Mouse (Mus musculus) intestine, embryonic 16.5 days (tissue): ENCODE measurements around the gene Dnajc27. TPM values are rescaled to one million over a fixed set of nuclear protein-coding genes. Genes with fewer than 3 reads are reported as not detected.

Source experiments
- ATAC-seq: fragments of 200-750 bp; cut with Nextera tagmentation; 2 replicates; pipeline ENCODE4 v1.8.0; 2017; ENCODE audit warnings: moderate TSS enrichment, moderate library complexity
- H3K27ac ChIP-seq: fragments of 300-500 bp; sonication (generic); 2 replicates; pipeline ENCODE4 v1.5.1; 2014; ENCODE audit warnings: mild to moderate bottlenecking, low read length
- H3K27me3 ChIP-seq: fragments of 300-500 bp; sonication (generic); replicated peaks from 2 replicates; pipeline ENCODE4 v1.6.1; 2014; ENCODE audit warnings: low read length, control low read depth, mixed read lengths; ENCODE audit not compliant: control insufficient read depth, insufficient read depth
- H3K36me3 ChIP-seq: fragments of 300-500 bp; sonication (generic); 2 replicates; pipeline ENCODE4 v1.6.1; 2014; ENCODE audit warnings: low read length, control low read depth; ENCODE audit not compliant: control insufficient read depth, insufficient read depth
- H3K4me1 ChIP-seq: fragments of 300-500 bp; sonication (generic); 2 replicates; pipeline ENCODE4 v1.6.1; 2014; ENCODE audit warnings: low read length, control low read depth, mixed read lengths; ENCODE audit not compliant: control insufficient read depth, insufficient read depth
- H3K4me2 ChIP-seq: fragments of 300-500 bp; sonication (generic); 2 replicates; pipeline ENCODE4 v1.6.1; 2014; ENCODE audit warnings: low read depth, low read length, control low read depth
- H3K4me3 ChIP-seq: fragments of 300-500 bp; sonication (generic); 2 replicates; pipeline ENCODE4 v1.5.1; 2014; ENCODE audit warnings: mild to moderate bottlenecking, low read length
- H3K9ac ChIP-seq: fragments of 300-500 bp; sonication (generic); 2 replicates; pipeline ENCODE4 v1.6.1; 2014; ENCODE audit warnings: low read depth, low read length
- H3K9me3 ChIP-seq: fragments of 300-500 bp; sonication (generic); 2 replicates; pipeline ENCODE4 v1.6.1; 2016; ENCODE audit warnings: low read length, control low read depth; ENCODE audit not compliant: control insufficient read depth
- WGBS: fragments of 180-500 bp; shearing (Covaris S2); extraction: QIAGEN DNeasy Blood & Tissue Kit; methylation state at CpG from one replicate; pipeline ENCODE4 v1.1.7; 2014; 5-methylcytosine and 5-hydroxymethylcytosine counted together
- polyA plus RNA-seq: library from polyadenylated mRNA; unstranded; fragments of >200 nt; fragmentation: Nextera tagmentation; extraction: Ambion mirVana; gene quantifications from 2 replicates; pipeline ENCODE4 v1.2.1, GENCODE M21; 2015

Dnajc27 gene
- polyA plus RNA-seq, 1 experiment from 2014 or later: 3.7 TPM

GRCm38 (mm10) chr12:4050861-4051425, 31.4 kb upstream of the Dnajc27 start:
- Histone ChIP-seq H3K4me1 (no peaks in the 10 kb centered on the region), H3K4me2 (no peak overlapping the region), H3K9me3 (no peaks in the 10 kb centered on the region), H3K9ac (no peak overlapping the region), H3K27ac (no peak overlapping the region), H3K4me3 (no peak overlapping the region), H3K36me3 (no peaks in the 10 kb centered on the region), H3K27me3 (no peaks in the 10 kb centered on the region)
- ATAC-seq: no peak
- 60% methylated on average over 9 of the region's 9 CpGs for WGBS

DNA sequence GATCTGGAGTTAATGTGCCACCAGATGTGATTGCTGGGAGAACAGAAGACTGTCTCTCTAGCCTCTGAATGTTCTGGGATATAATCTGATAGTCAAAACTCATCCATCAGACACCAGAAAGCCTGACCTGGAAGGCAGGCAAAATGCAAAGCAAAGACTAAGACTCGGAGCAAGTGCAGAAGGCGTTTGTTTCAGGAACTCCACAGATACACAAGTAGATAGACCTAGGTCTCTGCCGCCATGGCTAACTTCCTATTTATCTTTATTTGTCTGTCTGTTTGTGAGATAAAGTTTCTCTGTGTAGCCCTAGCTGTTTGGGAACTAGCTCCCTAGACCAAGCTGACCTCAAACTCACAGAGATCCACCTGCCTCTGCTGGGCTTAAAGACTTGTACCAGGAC, 28.7 kb upstream of the Dnajc27 start:
- ATAC-seq: no peak
- Histone ChIP-seq H3K36me3 (no peaks in the 10 kb centered on the region), H3K27me3 (no peaks in the 10 kb centered on the region), H3K4me2 (no peak overlapping the region), H3K27ac (no peak overlapping the region), H3K4me1 (no peaks in the 10 kb centered on the region), H3K9me3 (no peaks in the 10 kb centered on the region), H3K4me3 (no peak overlapping the region), H3K9ac (no peak overlapping the region)
- 73% methylated on average over 3 of the region's 3 CpGs for WGBS

GRCm38 (mm10) chr12:4054845-4055244, 27.5 kb upstream of the Dnajc27 start:
- no peaks in the 10 kb centered on the region for H3K9me3 ChIP-seq
- no peaks in the 10 kb centered on the region for H3K36me3 ChIP-seq
- no peak overlapping the region for H3K4me3 ChIP-seq
- H3K27ac ChIP-seq: no peak overlapping the region
- H3K9ac ChIP-seq: no peak overlapping the region
- 32% methylated on average over 4 of the region's 4 CpGs for WGBS
- H3K4me2 ChIP-seq: no peak overlapping the region
- no peaks in the 10 kb centered on the region for H3K27me3 ChIP-seq
- no peaks in the 10 kb centered on the region for H3K4me1 ChIP-seq
- no peak for ATAC-seq

DNA sequence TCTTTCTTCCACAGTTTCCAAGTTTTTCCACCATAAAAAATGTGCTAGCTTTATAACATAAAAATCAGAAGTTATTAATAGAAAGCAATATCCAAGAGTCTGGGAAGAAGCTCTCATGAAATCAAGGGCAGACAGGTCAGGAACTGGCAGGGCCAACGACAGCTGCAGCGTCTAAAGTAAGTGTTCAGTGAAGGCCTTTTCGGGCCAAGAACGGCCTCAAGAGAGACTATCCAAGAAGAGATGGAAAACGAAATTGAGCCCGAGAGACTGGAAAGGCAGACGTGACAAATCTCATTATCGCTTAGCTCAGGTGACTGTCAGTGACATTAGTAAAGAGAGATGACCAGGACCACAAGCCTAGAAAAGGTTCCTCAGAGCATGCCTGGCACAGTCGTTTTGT, 24.1 kb upstream of the Dnajc27 start:
- ATAC-seq: no peak
- no peaks in the 10 kb centered on the region for H3K27me3 ChIP-seq
- no peaks in the 10 kb centered on the region for H3K36me3 ChIP-seq
- no peak overlapping the region for H3K4me2 ChIP-seq
- no peaks in the 10 kb centered on the region for H3K4me1 ChIP-seq
- H3K27ac ChIP-seq: no peak overlapping the region
- 75% methylated on average over 9 of the region's 9 CpGs for WGBS
- no peak overlapping the region for H3K9ac ChIP-seq
- no peak overlapping the region for H3K4me3 ChIP-seq
- no peaks in the 10 kb centered on the region for H3K9me3 ChIP-seq

GRCm38 (mm10) chr12:4059683-4060082, 22.7 kb upstream of the Dnajc27 start:
- Histone ChIP-seq H3K4me2 (no peak overlapping the region), H3K27ac (no peak overlapping the region), H3K36me3 (no peaks in the 10 kb centered on the region), H3K4me1 (no peaks in the 10 kb centered on the region), H3K27me3 (no peaks in the 10 kb centered on the region), H3K9me3 (no peaks in the 10 kb centered on the region), H3K9ac (no peak overlapping the region), H3K4me3 (no peak overlapping the region)
- no peak for ATAC-seq
- 85% methylated on average over 4 of the region's 4 CpGs for WGBS

GRCm38 (mm10) chr12:4065498-4065897, 16.9 kb upstream of the Dnajc27 start:
- H3K4me2 ChIP-seq: no peak overlapping the region
- H3K4me3 ChIP-seq: no peak overlapping the region
- no peaks in the 10 kb centered on the region for H3K36me3 ChIP-seq
- no peak overlapping the region for H3K27ac ChIP-seq
- no peak for ATAC-seq
- H3K27me3 ChIP-seq: no peaks in the 10 kb centered on the region
- H3K9me3 ChIP-seq: no peaks in the 10 kb centered on the region
- no peak overlapping the region for H3K9ac ChIP-seq
- H3K4me1 ChIP-seq: no peaks in the 10 kb centered on the region
- 84% methylated on average over 2 of the region's 2 CpGs for WGBS

DNA sequence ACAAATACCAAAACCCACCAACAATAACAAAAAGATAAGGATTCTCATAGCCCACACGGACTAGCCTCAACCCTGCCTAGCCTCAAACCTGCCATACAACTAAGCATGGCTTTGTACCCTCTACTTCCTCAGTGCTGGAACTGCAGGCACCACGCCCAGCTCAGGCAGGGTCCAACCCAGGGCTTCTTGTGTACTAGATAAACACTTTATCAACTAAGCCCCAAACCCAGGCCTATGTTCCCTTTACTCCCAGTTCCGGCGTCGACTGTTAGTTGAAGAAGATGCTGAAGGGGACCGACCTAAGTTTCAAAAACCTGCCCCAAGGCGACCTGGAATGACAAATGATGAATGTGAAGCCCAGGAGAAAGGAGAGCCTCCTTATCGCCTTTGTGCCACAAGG, 16.4 kb upstream of the Dnajc27 start:
- Histone ChIP-seq H3K27ac (no peak overlapping the region), H3K9ac (no peak overlapping the region), H3K4me3 (no peak overlapping the region), H3K36me3 (no peaks in the 10 kb centered on the region), H3K9me3 (no peaks in the 10 kb centered on the region), H3K4me2 (no peak overlapping the region), H3K27me3 (no peaks in the 10 kb centered on the region), H3K4me1 (no peaks in the 10 kb centered on the region)
- WGBS: 71% methylated on average over 8 of the region's 8 CpGs
- ATAC-seq: no peak

GRCm38 (mm10) chr12:4066681-4067459, 15.5 kb upstream of the Dnajc27 start:
- H3K9me3 ChIP-seq: no peaks in the 10 kb centered on the region
- H3K4me2 ChIP-seq: no peak overlapping the region
- H3K27ac ChIP-seq: no peak overlapping the region
- H3K4me3 ChIP-seq: no peak overlapping the region
- H3K36me3 ChIP-seq: no peaks in the 10 kb centered on the region
- H3K4me1 ChIP-seq: no peaks in the 10 kb centered on the region
- no peak for ATAC-seq
- H3K9ac ChIP-seq: no peak overlapping the region
- no peaks in the 10 kb centered on the region for H3K27me3 ChIP-seq
- WGBS: 70% methylated on average over 6 of the region's 6 CpGs

DNA sequence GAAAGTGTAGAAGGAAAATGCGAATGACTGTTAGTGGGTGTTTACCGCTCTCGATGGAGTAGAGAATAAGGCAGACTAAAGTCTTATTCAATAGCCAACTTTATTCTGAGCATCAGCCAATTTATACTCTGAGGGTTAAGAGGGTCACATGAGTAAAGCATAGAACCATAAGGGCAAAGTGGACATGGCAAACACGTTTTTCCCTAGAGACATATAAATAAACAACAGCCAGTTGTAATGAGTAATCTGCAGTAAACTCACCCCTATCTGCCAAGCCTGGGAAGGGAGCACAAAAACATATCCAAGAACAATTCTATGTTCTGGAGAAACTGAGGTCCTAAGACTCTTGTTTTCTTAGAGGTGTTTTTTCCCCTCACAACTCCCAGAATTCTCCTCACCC, 13.8 kb upstream of the Dnajc27 start:
- Histone ChIP-seq H3K27ac (no peak overlapping the region), H3K36me3 (no peaks in the 10 kb centered on the region), H3K9ac (no peak overlapping the region), H3K4me1 (no peaks in the 10 kb centered on the region), H3K9me3 (no peaks in the 10 kb centered on the region), H3K4me2 (no peak overlapping the region), H3K27me3 (no peaks in the 10 kb centered on the region), H3K4me3 (no peak overlapping the region)
- no peak for ATAC-seq
- WGBS: 75% methylated on average over 4 of the region's 4 CpGs

- no peak overlapping the region for H3K4me2 ChIP-seq
- no peak overlapping the region for H3K27ac ChIP-seq
- WGBS: 77% methylated on average over 9 of the region's 9 CpGs
- H3K9me3 ChIP-seq: no peaks in the 10 kb centered on the region
- H3K36me3 ChIP-seq: no peaks in the 10 kb centered on the region
- no peaks in the 10 kb centered on the region for H3K4me1 ChIP-seq
- H3K4me3 ChIP-seq: no peak overlapping the region
- ATAC-seq: no peak
- H3K27me3 ChIP-seq: no peaks in the 10 kb centered on the region
- no peak overlapping the region for H3K9ac ChIP-seq
These were observed 10.7 kb upstream of the Dnajc27 start for GRCm38 (mm10) chr12:4071671-4072070.
